Mouse (Mus musculus): ENCODE data around the gene Msh5. TPM values are rescaled to one million over a fixed set of nuclear protein-coding genes. Genes with fewer than 3 reads are reported as not detected.
A peak's percentile ranks its signal among the peaks of the same experiment; 100 is the strongest.

The Msh5 gene
- polyA plus RNA-seq, 1 experiment from 2014 or later: 3.5 TPM

- peaks cover 2% of the 10 kb centered on the region for H3K36me3 ChIP-seq
- 6% methylated on average over 17 of the region's 17 CpGs for WGBS
- peaks cover 52% of the 10 kb centered on the region for H3K4me1 ChIP-seq (replicated peaks)
- H3K27ac ChIP-seq (ENCODE audit: poor library complexity, severe bottlenecking): peak overlapping the region; percentile 83
- peak overlapping the region; percentile 14 for H3K4me3 ChIP-seq
- peak; percentile 49 for ATAC-seq (ENCODE audit: insufficient number of reproducible peaks, low FRiP score)
- peaks cover 5% of the 10 kb centered on the region; the same call in 1 of the 2 replicates for H3K27me3 ChIP-seq (replicated peaks)
- no peaks in the 10 kb centered on the region for H3K9me3 ChIP-seq (replicated peaks)
- peak overlapping the region; percentile 32; the same call in 1 of the 2 replicates for H3K9ac ChIP-seq
- H3K4me2 ChIP-seq: peak overlapping the region; percentile 55
Observed at GRCm38 (mm10) chr17:35021163-35021808, 25.3 kb downstream of the Msh5 start.

- Histone ChIP-seq H3K27ac (ENCODE audit: poor library complexity, severe bottlenecking) (no peak overlapping the region), H3K9ac (no peak overlapping the region), H3K9me3 (replicated peaks) (no peaks in the 10 kb centered on the region), H3K36me3 (peaks cover 10% of the 10 kb centered on the region), H3K4me3 (no peak overlapping the region), H3K4me1 (replicated peaks) (peaks cover 54% of the 10 kb centered on the region), H3K4me2 (no peak overlapping the region), H3K27me3 (replicated peaks) (peaks cover 5% of the 10 kb centered on the region; the same call in 1 of the 2 replicates)
- 85% methylated on average over 8 of the region's 8 CpGs for WGBS
- ATAC-seq (ENCODE audit: insufficient number of reproducible peaks, low FRiP score): no peak
Observed at GRCm38 (mm10) chr17:35020551-35020950, 26.0 kb downstream of the Msh5 start.

GRCm38 (mm10) chr17:35019894-35020293 is 26.7 kb downstream of the Msh5 start:
- no peaks in the 10 kb centered on the region for H3K9me3 ChIP-seq (replicated peaks)
- peaks cover 5% of the 10 kb centered on the region; the same call in 1 of the 2 replicates for H3K27me3 ChIP-seq (replicated peaks)
- peaks cover 53% of the 10 kb centered on the region for H3K4me1 ChIP-seq (replicated peaks)
- no peak overlapping the region for H3K4me3 ChIP-seq
- no peak overlapping the region for H3K4me2 ChIP-seq
- H3K9ac ChIP-seq: no peak overlapping the region
- WGBS: 75% methylated on average over 11 of the region's 11 CpGs
- H3K36me3 ChIP-seq: peaks cover 16% of the 10 kb centered on the region
- ATAC-seq (ENCODE audit: insufficient number of reproducible peaks, low FRiP score): no peak
- H3K27ac ChIP-seq (ENCODE audit: poor library complexity, severe bottlenecking): no peak overlapping the region

GRCm38 (mm10) chr17:35018171-35018570 is 28.4 kb downstream of the Msh5 start:
- Histone ChIP-seq H3K27me3 (replicated peaks) (peaks cover 5% of the 10 kb centered on the region; the same call in 1 of the 2 replicates), H3K27ac (ENCODE audit: poor library complexity, severe bottlenecking) (no peak overlapping the region), H3K4me1 (replicated peaks) (peaks cover 37% of the 10 kb centered on the region), H3K9me3 (replicated peaks) (no peaks in the 10 kb centered on the region), H3K36me3 (peaks cover 34% of the 10 kb centered on the region), H3K9ac (no peak overlapping the region), H3K4me3 (no peak overlapping the region), H3K4me2 (no peak overlapping the region)
- no peak for ATAC-seq (ENCODE audit: insufficient number of reproducible peaks, low FRiP score)
- WGBS: 68% methylated on average over 3 of the region's 3 CpGs

GRCm38 (mm10) chr17:35017706-35018030 is 28.9 kb downstream of the Msh5 start:
- 65% methylated on average over 14 of the region's 14 CpGs for WGBS
- H3K9me3 ChIP-seq (replicated peaks): no peaks in the 10 kb centered on the region

GRCm38 (mm10) chr17:35016791-35017705 is 29.5 kb downstream of the Msh5 start:
- Histone ChIP-seq H3K36me3 (peaks cover 45% of the 10 kb centered on the region), H3K27me3 (replicated peaks) (peaks cover 5% of the 10 kb centered on the region; the same call in 1 of the 2 replicates), H3K27ac (ENCODE audit: poor library complexity, severe bottlenecking) (0 out of 2 replicates have a peak overlapping the region, but pooled peaks have one; percentile 16), H3K9ac (peak overlapping the region; percentile 33; the same call in 1 of the 2 replicates), H3K4me2 (no peak overlapping the region), H3K4me3 (no peak overlapping the region), H3K4me1 (replicated peaks) (peaks cover 29% of the 10 kb centered on the region), H3K9me3 (replicated peaks) (no peaks in the 10 kb centered on the region)
- whole genome bisulfite sequencing: 80% methylated on average over 10 of the region's 10 CpGs
- no peak for ATAC-seq (ENCODE audit: insufficient number of reproducible peaks, low FRiP score)

More at GRCm38 (mm10) chr17:35017706-35018030, 28.9 kb downstream of the Msh5 start:
- Histone ChIP-seq H3K9ac (no peak overlapping the region), H3K4me2 (no peak overlapping the region), H3K27me3 (replicated peaks) (peaks cover 5% of the 10 kb centered on the region; the same call in 1 of the 2 replicates), H3K4me1 (replicated peaks) (peaks cover 32% of the 10 kb centered on the region), H3K4me3 (no peak overlapping the region), H3K27ac (ENCODE audit: poor library complexity, severe bottlenecking) (no peak overlapping the region), H3K36me3 (peaks cover 39% of the 10 kb centered on the region)
- no peak for ATAC-seq (ENCODE audit: insufficient number of reproducible peaks, low FRiP score)

GRCm38 (mm10) chr17:35016376-35016775 is 30.2 kb downstream of the Msh5 start, which contains the start of gene Vwa7:
Vwa7 (plus strand) TSS chr17:35016579.
- H3K36me3 ChIP-seq: peaks cover 51% of the 10 kb centered on the region
- peaks cover 5% of the 10 kb centered on the region; the same call in 1 of the 2 replicates for H3K27me3 ChIP-seq (replicated peaks)
- WGBS: 53% methylated on average over 12 of the region's 12 CpGs
- H3K9ac ChIP-seq: peak within 1 kb of the TSS; percentile 33; the same call in 1 of the 2 replicates
- H3K4me3 ChIP-seq: no peak within 1 kb of the TSS
- no peak; the same call in 1 of the 2 replicates for ATAC-seq (ENCODE audit: insufficient number of reproducible peaks, low FRiP score)
- peak within 1 kb of the TSS; percentile 16; the same call in 1 of the 2 replicates for H3K27ac ChIP-seq (ENCODE audit: poor library complexity, severe bottlenecking)
- H3K4me1 ChIP-seq (replicated peaks): peaks cover 23% of the 10 kb centered on the region
- no peak within 1 kb of the TSS for H3K4me2 ChIP-seq
- no peaks in the 10 kb centered on the region for H3K9me3 ChIP-seq (replicated peaks)

GRCm38 (mm10) chr17:35015296-35015695 is 31.2 kb downstream of the Msh5 start:
- no peak overlapping the region for H3K27ac ChIP-seq (ENCODE audit: poor library complexity, severe bottlenecking)
- no peak for ATAC-seq (ENCODE audit: insufficient number of reproducible peaks, low FRiP score)
- WGBS: 92% methylated on average over 16 of the region's 16 CpGs
- peaks cover 3% of the 10 kb centered on the region; the same call in 1 of the 2 replicates for H3K27me3 ChIP-seq (replicated peaks)
- no peaks in the 10 kb centered on the region for H3K9me3 ChIP-seq (replicated peaks)
- H3K4me2 ChIP-seq: no peak overlapping the region
- peaks cover 62% of the 10 kb centered on the region for H3K36me3 ChIP-seq
- peaks cover 16% of the 10 kb centered on the region for H3K4me1 ChIP-seq (replicated peaks)
- peak overlapping the region; percentile 33; the same call in 1 of the 2 replicates for H3K9ac ChIP-seq
- H3K4me3 ChIP-seq: no peak overlapping the region

GRCm38 (mm10) chr17:35013221-35013620 is 33.3 kb downstream of the Msh5 start:
- Histone ChIP-seq H3K9me3 (replicated peaks) (no peaks in the 10 kb centered on the region), H3K4me1 (replicated peaks) (peaks cover 16% of the 10 kb centered on the region), H3K27me3 (replicated peaks) (no peaks in the 10 kb centered on the region; the same call in 1 of the 2 replicates), H3K36me3 (peaks cover 82% of the 10 kb centered on the region), H3K9ac (no peak overlapping the region), H3K4me3 (no peak overlapping the region), H3K4me2 (no peak overlapping the region), H3K27ac (ENCODE audit: poor library complexity, severe bottlenecking) (no peak overlapping the region)
- no peak for ATAC-seq (ENCODE audit: insufficient number of reproducible peaks, low FRiP score)
- WGBS: 85% methylated on average over 6 of the region's 6 CpGs

GRCm38 (mm10) chr17:35012430-35012829 is 34.1 kb downstream of the Msh5 start:
- Histone ChIP-seq H3K27me3 (replicated peaks) (no peaks in the 10 kb centered on the region), H3K27ac (ENCODE audit: poor library complexity, severe bottlenecking) (no peak overlapping the region), H3K36me3 (peaks cover 90% of the 10 kb centered on the region), H3K4me3 (no peak overlapping the region), H3K9me3 (replicated peaks) (no peaks in the 10 kb centered on the region), H3K9ac (no peak overlapping the region), H3K4me2 (no peak overlapping the region), H3K4me1 (replicated peaks) (peaks cover 16% of the 10 kb centered on the region)
- ATAC-seq (ENCODE audit: insufficient number of reproducible peaks, low FRiP score): no peak
- 85% methylated on average over 13 of the region's 13 CpGs for WGBS

GRCm38 (mm10) chr17:35011440-35011839 is 35.1 kb downstream of the Msh5 start:
- no peak overlapping the region for H3K4me2 ChIP-seq
- no peak overlapping the region for H3K4me3 ChIP-seq
- H3K36me3 ChIP-seq: peaks cover 98% of the 10 kb centered on the region
- peak overlapping the region; percentile 17; the same call in 1 of the 2 replicates for H3K9ac ChIP-seq
- WGBS: 88% methylated on average over 8 of the region's 8 CpGs
- H3K9me3 ChIP-seq (replicated peaks): no peaks in the 10 kb centered on the region
- ATAC-seq (ENCODE audit: insufficient number of reproducible peaks, low FRiP score): no peak
- no peaks in the 10 kb centered on the region for H3K27me3 ChIP-seq (replicated peaks)
- H3K27ac ChIP-seq (ENCODE audit: poor library complexity, severe bottlenecking): no peak overlapping the region
- H3K4me1 ChIP-seq (replicated peaks): peaks cover 10% of the 10 kb centered on the region
